In the genomic region with DNA sequence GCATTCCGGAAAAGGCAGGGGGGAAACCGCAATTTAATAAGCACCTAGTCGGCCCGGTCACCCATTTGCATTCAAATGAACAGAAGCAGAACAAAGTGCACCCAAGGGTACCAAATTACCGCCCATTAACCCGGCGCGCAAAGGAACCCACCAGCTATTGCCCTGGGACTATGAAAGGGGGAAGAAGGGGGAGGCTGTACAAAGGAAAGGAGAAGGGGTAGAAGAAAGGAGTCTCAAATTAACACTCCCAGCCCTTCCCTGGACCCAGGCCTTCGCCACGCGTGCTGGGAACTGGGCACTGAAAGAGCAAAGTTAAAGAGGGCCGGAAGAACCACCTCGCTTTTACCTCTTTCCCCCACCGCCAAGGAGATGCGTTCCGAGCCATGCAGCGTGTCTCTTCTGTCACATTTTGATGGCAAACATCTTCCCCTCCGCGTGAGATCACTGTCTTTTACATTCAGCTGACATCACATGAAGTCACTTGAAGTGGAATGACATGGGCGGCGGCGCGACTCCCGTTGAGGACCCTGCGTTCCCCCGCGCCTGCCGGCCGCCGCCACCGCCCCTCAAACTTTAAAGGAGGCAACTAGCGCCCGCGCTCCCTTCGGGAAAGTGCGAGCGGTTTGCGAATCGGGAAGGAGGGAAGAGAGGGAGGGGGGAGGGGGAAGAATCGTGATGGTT, we compare ENCODE assay signal across 10 mouse cellular contexts. TPM values are rescaled to one million over a fixed set of nuclear protein-coding genes. Genes with fewer than 3 reads are reported as not detected.
DNase-seq lines count a peak whose midpoint lies in the region; ATAC-seq lines count a peak whose summit lies in the region.
"Had no signal": no experiment of that assay in that cellular context is flagged by ENCODE, and none has a peak within 500 bp of the region (broad histone marks: within the 10 kb centered on the region; RNA-seq: fewer than 3 reads in every experiment).

No protein-coding gene starts in this region.

- peak overlapping the region; percentile 33 for H3K4me3 ChIP-seq in heart, embryonic 11.5 days (ENCODE audit: low read depth, low read length)
- peak overlapping the region; percentile 21 for H3K4me3 ChIP-seq in stomach, embryonic 16.5 days (replicated peaks; ENCODE audit: low read length)
- H3K4me3 ChIP-seq: megakaryocyte, embryonic 14.5 days had no signal

- H3K4me1 ChIP-seq in heart, embryonic 11.5 days (ENCODE audit: control insufficient read depth, insufficient read depth, low read length) = peaks cover 14% of the 10 kb centered on the region; the same call in 1 of the 2 replicates
- H3K4me1 ChIP-seq in stomach, embryonic 16.5 days (ENCODE audit: control insufficient read depth, insufficient read depth, low read length) = peaks cover 13% of the 10 kb centered on the region

- 1% methylated on average over 40 of the region's 40 CpGs for WGBS in heart, embryonic 11.5 days (ENCODE audit: insufficient replicate concordance)
- WGBS in stomach, embryonic 16.5 days = 1% methylated on average over 40 of the region's 40 CpGs

- no peaks in the 10 kb centered on the region for H3K9me3 ChIP-seq in heart, embryonic 11.5 days (replicated peaks; ENCODE audit: control insufficient read depth, low read length)
- no peaks in the 10 kb centered on the region; the same call in 1 of the 2 replicates for H3K9me3 ChIP-seq in stomach, embryonic 16.5 days (replicated peaks; ENCODE audit: control insufficient read depth, low read length)
- H3K9me3 ChIP-seq: megakaryocyte, embryonic 14.5 days had no signal

- no peak for DNase-seq in heart, postnatal 36 days
- peak; percentile 55 to 59 for DNase-seq in right cerebral cortex, postnatal 10 days (ENCODE audit: low spot score in 2 of 2)
- DNase-seq in right cerebral cortex, adult 18-20 months = no peak
- DNase-seq in layer of hippocampus, postnatal 36 days = peak; percentile 31 to 44
- no peak for DNase-seq in adrenal gland, postnatal 25 days
- DNase-seq: thymus, adult 18-20 months had no signal

- H3K4me2 ChIP-seq in heart, embryonic 11.5 days = peak overlapping the region; percentile 61
- peak overlapping the region; percentile 38; the same call in 1 of the 2 replicates for H3K4me2 ChIP-seq in stomach, embryonic 16.5 days (ENCODE audit: low read depth, low read length)

- no peak overlapping the region for H3K9ac ChIP-seq in heart, embryonic 11.5 days (ENCODE audit: low read depth, low read length)
- no peak overlapping the region for H3K9ac ChIP-seq in stomach, embryonic 16.5 days (ENCODE audit: low read length)

- H3K27me3 ChIP-seq in heart, embryonic 11.5 days (ENCODE audit: control insufficient read depth, insufficient read depth, low read length) = peaks cover 98% of the 10 kb centered on the region
- peaks cover 97% of the 10 kb centered on the region for H3K27me3 ChIP-seq in stomach, embryonic 16.5 days (ENCODE audit: control insufficient read depth, insufficient read depth, low read length)

- no peak for ATAC-seq in heart, embryonic 11.5 days (replicated peaks; ENCODE audit: insufficient number of reproducible peaks, low FRiP score, low TSS enrichment)
- ATAC-seq in stomach, embryonic 16.5 days (ENCODE audit: insufficient read depth, low FRiP score) = no peak
- no peak for ATAC-seq in megakaryocyte-erythroid progenitor cell, adult 5-6 weeks (replicated peaks; ENCODE audit: low FRiP score, low TSS enrichment, poor library complexity, severe bottlenecking)

- H3K36me3 ChIP-seq in heart, embryonic 11.5 days (ENCODE audit: control insufficient read depth, insufficient read depth, low read length) = no peaks in the 10 kb centered on the region
- H3K36me3 ChIP-seq in stomach, embryonic 16.5 days (ENCODE audit: control insufficient read depth, insufficient read depth, low read length) = no peaks in the 10 kb centered on the region

- no peak overlapping the region for H3K27ac ChIP-seq in heart, embryonic 11.5 days (ENCODE audit: low read depth, low read length)
- no peak overlapping the region for H3K27ac ChIP-seq in stomach, embryonic 16.5 days (ENCODE audit: low read length)

- intact Hi-C loops in heart, postnatal 36 days (cut with DNase I) = no loop called here

RNA-seq across cellular contexts. Expression of a gene that starts 2.6 kb away (rescaled TPM):
- 0.14 TPM in 1 of 2 replicates, not detected in the other for polyA plus RNA-seq in heart, embryonic 11.5 days (2014; fragmentation: Nextera tagmentation; extraction: Ambion mirVana)
- total RNA-seq in heart, postnatal 36 days (2021) = not detected
- 10 to 100 TPM; 41.0 to 45.7 TPM for total RNA-seq in layer of hippocampus, postnatal 36 days (2021)
- polyA plus RNA-seq in stomach, embryonic 16.5 days (2015; fragmentation: Nextera tagmentation; extraction: Ambion mirVana) = not detected in 2 replicates
- not detected in 2 replicates for total RNA-seq in adrenal gland, postnatal 25 days (2021)
- total RNA-seq in megakaryocyte-erythroid progenitor cell, adult 5-6 weeks (2014; fragmentation: Nextera tagmentation) = not detected in 2 replicates
- total RNA-seq in megakaryocyte-erythroid progenitor cell, adult 5-6 weeks (2017) = not detected in 2 replicates

Comparison
In these comparisons a context has a peak if more than half of its experiments do, and no peak if none do; other contexts are left out.
1. DNase-seq: peak in right cerebral cortex, postnatal 10 days (2 of 2) and layer of hippocampus, postnatal 36 days (2 of 2); none in heart, postnatal 36 days (0 of 2), right cerebral cortex, adult 18-20 months (single experiment) and adrenal gland, postnatal 25 days (single experiment).
2. RNA of a gene that starts 2.6 kb away (total RNA-seq): 41.0 to 45.7 TPM in layer of hippocampus, postnatal 36 days; not detected in heart, postnatal 36 days, not detected in adrenal gland, postnatal 25 days and not detected in megakaryocyte-erythroid progenitor cell, adult 5-6 weeks; every median in the first group is over 10 times any median in the second.